Mouse (Mus musculus) lung, adult 2 months (tissue): ENCODE measurements around the gene Gm21981. TPM values are rescaled to one million over a fixed set of nuclear protein-coding genes. Genes with fewer than 3 reads are reported as not detected.

Experiments
- DNase-seq: peaks from one replicate; pipeline ENCODE4 v3.0.0; 2022
- H3K4me1 ChIP-seq: fragments of 200-500 bp; 2 replicates; pipeline ENCODE4 v1.6.1; 2011; ENCODE audit warnings: low read length; ENCODE audit not compliant: control insufficient read depth, insufficient read depth
- H3K4me3 ChIP-seq: fragments of 200-500 bp; replicated peaks from 2 replicates; pipeline ENCODE3; 2011; ENCODE audit warnings: low read depth, mild to moderate bottlenecking, control low read depth, low read length; ENCODE audit errors: extremely low read depth
- CTCF ChIP-seq: fragments of 200-500 bp; IDR thresholded peaks from 2 replicates; pipeline ENCODE4 v1.5.1; 2011; ENCODE audit warnings: mild to moderate bottlenecking, low read length, control low read depth; ENCODE audit not compliant: insufficient read depth
- POLR2A ChIP-seq: fragments of 200-500 bp; IDR thresholded peaks from 2 replicates; pipeline ENCODE4 v1.6.1; 2011; ENCODE audit warnings: low read depth, mild to moderate bottlenecking, control low read depth, low read length, borderline replicate concordance; ENCODE audit errors: extremely low read depth
- WGBS: fragments of 180-500 bp; shearing (Covaris S2); methylation state at CpG from one replicate; pipeline ENCODE4 v1.1.7; 2018; 5-methylcytosine and 5-hydroxymethylcytosine counted together
- polyA plus RNA-seq: library from polyadenylated mRNA; depleted of rRNA; stranded (reverse); fragments of >200 nt; gene quantifications from 2 replicates; pipeline ENCODE4 v1.2.3, GENCODE M21; 2012; rRNA removed

Gm21981 gene
- 0.72 and 0.87 TPM in 2 replicates for polyA plus RNA-seq

GRCm38 (mm10) chr17:47694442-47694502 lies at the start of gene Gm21981:
Gm21981 (minus strand) TSS chr17:47694455.
- WGBS, result 0% methylated on average over 3 of the region's 3 CpGs
- H3K4me1 ChIP-seq, result no peaks in the 10 kb centered on the region

GRCm38 (mm10) chr17:47742991-47743734 lies 48.9 kb upstream of the Gm21981 start:
- TF ChIP-seq CTCF, result peak; percentile 51
- TF ChIP-seq POLR2A, result no peak
- 28% methylated on average over 16 of the region's 16 CpGs for WGBS
- DNase-seq, result no peak
- Histone ChIP-seq H3K4me3 (no peak overlapping the region), H3K4me1 (peaks cover 8% of the 10 kb centered on the region; the same call in 1 of the 2 replicates)

More at GRCm38 (mm10) chr17:47694442-47694502, at the start of gene Gm21981:
- H3K4me3 ChIP-seq, result peak within 1 kb of the TSS; percentile 90
- TF ChIP-seq CTCF, result no peak
- no peak for TF ChIP-seq POLR2A
- no peak for DNase-seq

GRCm38 (mm10) chr17:47740186-47740585 lies 45.9 kb upstream of the Gm21981 start:
- no peak for DNase-seq
- Histone ChIP-seq H3K4me3 (no peak overlapping the region), H3K4me1 (peaks cover 8% of the 10 kb centered on the region; the same call in 1 of the 2 replicates)
- no peak for TF ChIP-seq POLR2A
- TF ChIP-seq CTCF, result no peak
- 85% methylated on average over 2 of the region's 2 CpGs for WGBS

GRCm38 (mm10) chr17:47738879-47739798 lies 44.9 kb upstream of the Gm21981 start:
- TF ChIP-seq CTCF (no peak), POLR2A (no peak)
- H3K4me3 ChIP-seq, result peak overlapping the region; percentile 26
- WGBS, result 27% methylated on average over 20 of the region's 20 CpGs
- peaks cover 8% of the 10 kb centered on the region; the same call in 1 of the 2 replicates for H3K4me1 ChIP-seq
- no peak for DNase-seq

- no peak for TF ChIP-seq POLR2A
- TF ChIP-seq CTCF, result no peak
- no peak for DNase-seq
- peak overlapping the region; percentile 92 for H3K4me3 ChIP-seq
- 2% methylated on average over 59 of the region's 61 CpGs for WGBS
- peaks cover 8% of the 10 kb centered on the region; the same call in 1 of the 2 replicates for H3K4me1 ChIP-seq
Observed at GRCm38 (mm10) chr17:47738066-47738878, 44.0 kb upstream of the Gm21981 start.

- Histone ChIP-seq H3K4me3 (peak overlapping the region; percentile 92), H3K4me1 (peaks cover 8% of the 10 kb centered on the region; the same call in 1 of the 2 replicates)
- under 1% methylated on average over 54 of the region's 60 CpGs for WGBS
- peak; percentile 89 for DNase-seq
- no peak for TF ChIP-seq CTCF
- TF ChIP-seq POLR2A, result peak; percentile 68; the same call in 1 of the 2 replicates
Observed at GRCm38 (mm10) chr17:47737271-47738065, 43.2 kb upstream of the Gm21981 start.

GRCm38 (mm10) chr17:47736856-47737255 lies 42.6 kb upstream of the Gm21981 start, which contains the start of gene Tfeb:
Tfeb (plus strand) TSS chr17:47737030.
- peaks cover 8% of the 10 kb centered on the region; the same call in 1 of the 2 replicates for H3K4me1 ChIP-seq
- peak within 1 kb of the TSS; percentile 92 for H3K4me3 ChIP-seq
- under 1% methylated on average over 39 of the region's 47 CpGs for WGBS
- TF ChIP-seq POLR2A, result peak; percentile 59; the same call in 1 of the 2 replicates
- no peak for TF ChIP-seq CTCF
- DNase-seq, result peak; percentile 97

- Histone ChIP-seq H3K4me1 (peaks cover 8% of the 10 kb centered on the region; the same call in 1 of the 2 replicates), H3K4me3 (no peak overlapping the region)
- WGBS, result 74% methylated on average over 14 of the region's 14 CpGs
- no peak for TF ChIP-seq POLR2A
- no peak for TF ChIP-seq CTCF
- DNase-seq, result no peak
Observed at GRCm38 (mm10) chr17:47735553-47736100, 41.4 kb upstream of the Gm21981 start.
